Mouse (Mus musculus) lung, embryonic 15.5 days (tissue): ENCODE measurements around the gene Dgkg. TPM values are rescaled to one million over a fixed set of nuclear protein-coding genes. Genes with fewer than 3 reads are reported as not detected.

ENCODE experiments used
- ATAC-seq: fragments of 200-750 bp; cut with Nextera tagmentation; 2 replicates; pipeline ENCODE4 v1.8.0; 2017; ENCODE audit warnings: moderate number of reproducible peaks, borderline replicate concordance; ENCODE audit not compliant: low FRiP score, low TSS enrichment; ENCODE audit errors: extremely low read depth
- H3K27ac ChIP-seq: fragments of 300-500 bp; sonication (generic); 2 replicates; pipeline ENCODE4 v1.5.1; 2015; ENCODE audit warnings: moderate library complexity, mild to moderate bottlenecking, inconsistent platforms
- H3K27me3 ChIP-seq: fragments of 300-500 bp; sonication (generic); 2 replicates; pipeline ENCODE4 v1.6.1; 2015; ENCODE audit warnings: inconsistent platforms
- H3K36me3 ChIP-seq: fragments of 300-500 bp; sonication (generic); 2 replicates; pipeline ENCODE4 v1.6.1; 2015; ENCODE audit warnings: inconsistent platforms
- H3K4me1 ChIP-seq: fragments of 300-500 bp; sonication (generic); 2 replicates; pipeline ENCODE4 v1.6.1; 2015; ENCODE audit warnings: inconsistent platforms
- H3K4me2 ChIP-seq: fragments of 300-500 bp; sonication (generic); 2 replicates; pipeline ENCODE4 v1.6.1; 2015; ENCODE audit warnings: inconsistent platforms, mild to moderate bottlenecking, moderate library complexity
- H3K4me3 ChIP-seq: fragments of 300-500 bp; sonication (generic); 2 replicates; pipeline ENCODE4 v1.5.1; 2015; ENCODE audit warnings: mild to moderate bottlenecking, inconsistent platforms
- H3K9ac ChIP-seq: fragments of 300-500 bp; sonication (generic); 2 replicates; pipeline ENCODE4 v1.6.1; 2015; ENCODE audit warnings: inconsistent platforms
- H3K9me3 ChIP-seq: fragments of 300-500 bp; sonication (generic); 2 replicates; pipeline ENCODE4 v1.6.1; 2016; ENCODE audit warnings: inconsistent platforms
- WGBS: fragments of 180-500 bp; shearing (Covaris S2); methylation state at CpG from one replicate; pipeline ENCODE4 v1.1.7; 2015; 5-methylcytosine and 5-hydroxymethylcytosine counted together
- polyA plus RNA-seq: library from polyadenylated mRNA; unstranded; fragments of >200 nt; fragmentation: Nextera tagmentation; extraction: Ambion mirVana; gene quantifications from 2 replicates; pipeline ENCODE4 v1.2.1, GENCODE M21; 2015

Gene Dgkg
- polyA plus RNA-seq, 1 experiment from 2014 or later = 0.79 TPM

DNA sequence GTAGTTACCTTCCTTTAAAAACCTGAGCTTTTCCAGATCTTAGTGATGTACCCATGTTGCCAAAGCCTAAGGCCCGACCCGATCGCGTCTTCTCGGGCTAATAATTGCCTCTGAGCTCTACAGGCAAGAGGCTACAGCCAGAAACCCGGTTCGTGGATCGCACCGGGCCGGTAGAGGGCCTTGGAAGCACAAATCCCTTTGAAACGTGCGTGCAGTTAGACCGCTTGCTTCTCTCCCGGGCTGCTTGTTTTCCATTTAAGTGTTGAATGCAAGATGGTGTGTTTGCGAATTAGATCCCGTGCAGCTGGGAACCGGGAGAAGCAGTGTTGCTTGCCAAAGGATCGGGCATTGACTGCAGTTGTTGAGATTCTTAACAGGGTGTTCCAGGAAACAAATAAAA is 216.8 kb downstream of the Dgkg start:
- peak overlapping the region; percentile 39 for H3K9ac ChIP-seq
- H3K27me3 ChIP-seq = no peaks in the 10 kb centered on the region
- no peak for ATAC-seq
- H3K4me3 ChIP-seq = peak overlapping the region; percentile 74
- no peaks in the 10 kb centered on the region for H3K9me3 ChIP-seq
- WGBS = under 1% methylated on average over 18 of the region's 18 CpGs
- peak overlapping the region; percentile 95 for H3K4me2 ChIP-seq
- H3K4me1 ChIP-seq = peaks cover 42% of the 10 kb centered on the region
- peak overlapping the region; percentile 91 for H3K27ac ChIP-seq
- H3K36me3 ChIP-seq = no peaks in the 10 kb centered on the region

DNA sequence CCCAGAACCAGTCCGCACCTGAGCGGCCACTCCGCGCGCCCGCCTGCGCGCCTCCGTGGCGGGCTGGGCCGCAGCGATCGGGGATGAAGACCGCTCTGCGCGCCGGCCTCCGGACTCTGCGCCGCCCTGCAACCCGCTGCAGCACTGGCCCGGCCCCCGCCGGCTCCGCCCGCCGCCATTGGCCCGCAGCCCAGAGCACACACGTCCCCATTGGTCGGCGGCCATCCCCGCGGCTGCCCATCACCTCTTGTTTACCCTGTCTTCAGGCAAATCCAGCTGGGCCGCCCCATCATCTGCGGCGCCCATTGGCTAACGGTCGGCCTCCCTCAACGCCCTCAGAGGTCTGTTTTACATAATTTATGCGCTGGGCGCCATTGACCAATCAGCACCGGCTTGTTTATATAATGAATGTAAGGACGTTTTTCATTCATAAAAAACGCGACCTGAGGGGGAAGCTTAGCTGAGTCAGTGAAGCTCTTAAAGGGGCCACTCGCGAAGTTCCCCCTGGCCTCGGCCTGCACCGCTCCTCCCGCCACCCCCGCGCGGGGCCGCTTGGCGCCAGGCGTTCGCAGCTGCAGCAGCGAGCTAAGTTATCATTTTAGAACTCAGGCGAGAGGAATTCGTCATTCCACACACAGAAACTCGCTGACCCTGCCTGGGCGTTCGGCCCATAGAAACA is 217.4 kb downstream of the Dgkg start, which contains the start of gene Etv5:
TSS of gene Etv5 (minus strand) at position 221 of the 679 bp plus-strand sequence.
- Histone ChIP-seq H3K4me1 (peaks cover 38% of the 10 kb centered on the region), H3K4me3 (peak within 1 kb of the TSS; percentile 74), H3K4me2 (peak within 1 kb of the TSS; percentile 95), H3K9ac (peak within 1 kb of the TSS; percentile 67), H3K36me3 (no peaks in the 10 kb centered on the region), H3K27me3 (no peaks in the 10 kb centered on the region), H3K27ac (peak within 1 kb of the TSS; percentile 91), H3K9me3 (no peaks in the 10 kb centered on the region)
- 0% methylated on average over 63 of the region's 63 CpGs for WGBS
- ATAC-seq = peak; percentile 98

DNA sequence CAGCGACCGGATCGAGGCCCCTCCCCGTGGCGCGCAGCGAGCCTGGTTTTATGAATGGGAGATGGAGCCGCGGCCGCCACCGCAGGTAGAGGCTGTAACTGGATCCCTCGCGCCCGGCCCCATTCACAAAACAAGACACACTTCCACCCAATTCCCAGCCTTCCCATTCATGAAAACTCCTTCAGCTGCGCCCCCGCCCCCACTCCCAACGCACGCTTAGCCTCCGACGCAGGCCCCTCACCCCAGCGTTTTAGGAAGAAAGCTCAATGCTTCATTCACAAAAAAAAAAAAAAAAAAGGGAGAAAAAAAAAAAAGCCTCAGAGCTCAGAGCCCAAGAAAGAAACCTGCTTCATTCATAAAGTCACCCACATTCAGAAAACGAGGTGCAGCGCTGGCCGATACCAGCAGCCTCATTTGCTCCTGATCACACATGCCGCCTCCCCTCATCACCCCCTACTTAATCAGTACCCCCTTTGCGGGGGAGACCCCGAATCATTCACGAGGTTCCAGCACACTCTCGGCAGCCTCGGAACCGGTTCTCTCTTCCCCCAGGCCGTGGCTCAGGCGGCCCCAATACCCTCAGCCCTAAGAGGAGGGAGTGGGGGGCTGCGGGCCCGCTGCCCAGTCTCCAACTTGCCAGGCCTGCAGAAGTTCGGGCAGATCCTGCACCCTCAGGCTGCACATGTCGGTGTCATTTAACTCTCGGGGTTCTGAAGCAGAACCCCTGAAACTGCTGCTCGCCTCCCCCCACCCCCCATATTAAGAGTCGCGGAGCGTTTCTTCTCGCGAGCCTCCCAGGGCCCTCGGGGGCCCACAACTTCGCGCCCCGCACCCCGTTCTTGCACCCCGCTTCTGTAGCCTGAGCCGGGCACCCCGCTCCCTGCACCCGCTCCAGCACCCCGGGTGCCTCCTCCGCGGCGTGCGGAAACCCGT is 218.3 kb downstream of the Dgkg start:
- H3K4me1 ChIP-seq = peaks cover 30% of the 10 kb centered on the region
- WGBS = under 1% methylated on average over 58 of the region's 59 CpGs

DNA sequence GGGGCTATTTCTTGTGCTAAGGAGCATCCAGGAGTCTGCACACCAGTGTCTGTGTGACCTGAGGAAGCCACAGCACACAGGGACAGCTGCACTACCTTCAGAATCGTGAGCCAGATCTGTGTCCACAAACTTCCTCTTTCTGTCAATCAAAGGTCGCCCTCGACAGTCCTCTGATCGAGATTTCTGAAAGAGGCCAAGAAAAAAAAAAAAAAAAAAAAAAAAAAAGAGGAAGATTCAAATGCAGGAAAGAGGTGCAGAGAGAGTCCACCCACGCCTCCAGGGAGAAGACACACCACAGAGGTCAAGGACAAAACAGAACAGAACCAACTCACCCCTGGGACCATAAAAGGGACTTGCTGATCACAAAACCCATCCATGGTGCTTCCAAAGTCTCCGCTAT is 220.9 kb downstream of the Dgkg start:
- Histone ChIP-seq H3K4me3 (peak overlapping the region; percentile 74), H3K4me1 (peaks cover 19% of the 10 kb centered on the region), H3K9ac (peak overlapping the region; percentile 41), H3K27me3 (no peaks in the 10 kb centered on the region), H3K9me3 (no peaks in the 10 kb centered on the region), H3K27ac (peak overlapping the region; percentile 53), H3K4me2 (peak overlapping the region; percentile 95), H3K36me3 (no peaks in the 10 kb centered on the region)
- WGBS = 41% methylated on average over 6 of the region's 6 CpGs
- no peak for ATAC-seq

More for the DNA sequence above, 218.3 kb downstream of the Dgkg start:
- Histone ChIP-seq H3K36me3 (no peaks in the 10 kb centered on the region), H3K9me3 (no peaks in the 10 kb centered on the region), H3K4me2 (peak overlapping the region; percentile 95), H3K27me3 (no peaks in the 10 kb centered on the region), H3K9ac (peak overlapping the region; percentile 67), H3K27ac (peak overlapping the region; percentile 80), H3K4me3 (peak overlapping the region; percentile 74)
- peak; percentile 2; the same call in 1 of the 2 replicates for ATAC-seq

DNA sequence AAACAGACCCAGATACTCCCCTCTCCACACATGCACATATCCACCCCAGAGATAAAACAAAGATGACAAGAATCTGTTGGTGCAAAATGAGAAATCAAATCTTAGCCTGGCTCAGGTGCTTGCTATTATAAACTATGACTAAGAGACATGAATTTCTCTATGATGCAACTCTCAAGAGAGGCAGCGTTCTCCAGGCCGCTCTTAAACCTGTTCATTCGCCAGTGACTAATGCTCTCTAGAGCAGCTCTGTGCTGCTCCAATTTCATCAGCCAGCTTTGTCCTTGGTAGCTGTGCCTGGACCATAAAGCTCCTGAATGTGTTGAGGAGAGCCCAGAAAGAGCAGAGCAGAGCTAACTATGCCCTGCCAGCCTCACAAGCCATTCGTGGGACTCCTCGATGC is 222.5 kb downstream of the Dgkg start:
- Histone ChIP-seq H3K4me1 (peaks cover 24% of the 10 kb centered on the region), H3K9me3 (no peaks in the 10 kb centered on the region), H3K27ac (peak overlapping the region; percentile 46), H3K4me2 (peak overlapping the region; percentile 46), H3K27me3 (no peaks in the 10 kb centered on the region), H3K9ac (peak overlapping the region; percentile 29), H3K36me3 (no peaks in the 10 kb centered on the region), H3K4me3 (peak overlapping the region; percentile 22)
- WGBS = 58% methylated on average over 5 of the region's 5 CpGs
- no peak for ATAC-seq

DNA sequence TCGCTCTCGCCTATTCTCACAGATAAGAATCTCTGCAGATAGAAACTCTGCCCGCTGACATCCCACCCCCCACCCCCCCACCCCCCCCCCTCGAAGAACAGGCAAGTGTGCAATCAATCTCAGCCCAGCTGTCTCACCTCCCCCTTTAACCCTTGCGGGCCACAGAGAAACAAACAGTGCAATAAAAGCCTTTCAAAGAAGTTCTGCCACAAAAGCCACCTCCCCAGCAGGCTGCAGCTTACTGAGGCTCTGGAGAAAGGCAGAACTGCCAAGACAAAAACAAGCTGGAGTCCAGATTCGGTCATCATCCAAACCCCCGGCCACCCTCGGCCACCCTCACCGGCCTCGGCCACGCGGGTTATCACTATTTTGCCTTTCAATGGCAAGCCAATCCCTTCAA is 223.1 kb downstream of the Dgkg start:
- H3K4me1 ChIP-seq = peaks cover 30% of the 10 kb centered on the region
- no peak for ATAC-seq
- H3K9ac ChIP-seq = peak overlapping the region; percentile 29
- H3K27ac ChIP-seq = peak overlapping the region; percentile 46
- H3K4me3 ChIP-seq = peak overlapping the region; percentile 22
- WGBS = 17% methylated on average over 12 of the region's 12 CpGs
- H3K9me3 ChIP-seq = no peaks in the 10 kb centered on the region
- H3K4me2 ChIP-seq = peak overlapping the region; percentile 46
- no peaks in the 10 kb centered on the region for H3K36me3 ChIP-seq
- H3K27me3 ChIP-seq = no peaks in the 10 kb centered on the region

DNA sequence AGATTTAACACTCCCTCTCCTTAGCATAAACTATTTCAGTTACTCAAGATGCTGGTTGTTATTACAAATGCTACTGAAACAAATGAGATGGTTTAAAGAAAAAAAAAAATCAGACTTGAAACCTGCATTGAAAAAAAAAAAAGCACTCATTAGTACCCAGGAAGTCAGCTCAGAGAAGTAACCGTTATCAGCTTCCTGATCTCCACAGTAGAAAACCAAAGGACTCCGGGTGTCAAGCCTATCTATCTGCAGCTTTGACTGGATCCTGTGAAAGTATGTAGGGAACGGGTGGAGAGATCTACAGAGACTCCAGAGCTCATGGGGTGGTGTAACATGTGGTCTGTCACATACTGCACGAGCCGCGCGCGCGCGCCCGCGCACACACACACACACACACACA is 225.2 kb downstream of the Dgkg start:
- no peak for ATAC-seq
- Histone ChIP-seq H3K4me1 (peaks cover 34% of the 10 kb centered on the region), H3K9ac (0 out of 2 replicates have a peak overlapping the region, but pooled peaks have one; percentile 16), H3K27ac (peak overlapping the region; percentile 70; the same call in 1 of the 2 replicates), H3K27me3 (no peaks in the 10 kb centered on the region), H3K9me3 (no peaks in the 10 kb centered on the region), H3K36me3 (peaks cover 6% of the 10 kb centered on the region; the same call in 1 of the 2 replicates), H3K4me3 (no peak overlapping the region), H3K4me2 (peak overlapping the region; percentile 46; the same call in 1 of the 2 replicates)
- WGBS = 60% methylated on average over 12 of the region's 12 CpGs

DNA sequence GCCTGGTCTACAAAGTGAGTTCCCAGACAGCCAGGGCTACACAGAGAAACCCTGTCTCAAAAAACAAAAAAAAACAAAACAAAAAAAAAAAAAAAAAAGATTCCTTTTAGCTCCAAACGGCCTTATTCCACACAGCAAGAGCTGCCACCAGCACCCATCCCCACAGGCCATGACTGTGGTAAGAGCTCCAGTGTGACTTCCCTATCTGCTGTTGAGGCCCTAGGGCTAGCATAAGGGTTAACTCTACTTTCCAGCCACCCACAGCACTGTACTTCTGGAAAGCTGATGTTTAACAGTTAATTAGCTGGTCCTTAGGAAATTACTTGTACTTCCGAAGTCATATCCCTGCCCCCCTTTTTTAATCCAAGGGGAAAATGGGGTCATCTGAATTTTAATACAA is 225.7 kb downstream of the Dgkg start:
- Histone ChIP-seq H3K27me3 (no peaks in the 10 kb centered on the region), H3K4me2 (peak overlapping the region; percentile 26; the same call in 1 of the 2 replicates), H3K4me3 (no peak overlapping the region), H3K27ac (peak overlapping the region; percentile 70), H3K9ac (0 out of 2 replicates have a peak overlapping the region, but pooled peaks have one; percentile 16), H3K9me3 (no peaks in the 10 kb centered on the region), H3K36me3 (peaks cover 6% of the 10 kb centered on the region), H3K4me1 (peaks cover 34% of the 10 kb centered on the region)
- ATAC-seq = no peak
- WGBS = 35% methylated on average over 2 of the region's 2 CpGs

DNA sequence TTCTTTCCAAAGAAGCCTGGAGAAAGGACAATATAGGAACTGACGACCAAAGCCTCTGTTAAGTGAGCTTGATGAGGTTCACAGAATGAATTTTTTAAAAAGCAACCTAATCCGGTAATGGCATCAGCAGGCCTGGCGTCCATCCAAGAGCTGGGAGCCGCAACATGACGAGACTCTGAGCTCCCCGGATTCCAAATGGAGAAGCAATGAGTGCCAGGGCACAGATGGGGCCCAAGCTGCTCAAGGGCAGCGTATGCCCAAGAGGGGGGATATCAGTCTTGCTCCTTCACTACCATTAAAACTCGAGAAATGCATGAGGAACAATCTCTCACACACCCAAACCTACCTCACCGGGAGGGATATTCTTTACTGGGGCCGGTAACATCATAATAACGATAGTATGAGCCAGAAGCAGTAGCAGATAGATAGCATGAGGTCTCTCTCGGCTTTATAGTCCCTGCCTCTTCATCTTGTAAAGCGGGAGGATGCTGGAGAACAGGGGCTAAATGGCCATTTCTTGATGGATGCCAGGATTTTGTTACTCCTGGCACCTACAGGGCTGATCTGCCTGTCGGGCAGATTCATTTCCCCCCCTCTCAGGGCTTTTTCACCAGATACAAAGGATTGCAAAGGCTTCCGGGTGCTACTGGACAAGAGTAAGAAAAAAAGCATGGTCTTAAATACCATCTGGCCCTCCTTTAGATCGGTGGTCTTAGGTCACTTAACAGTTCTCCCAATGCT is 226.6 kb downstream of the Dgkg start:
- Histone ChIP-seq H3K36me3 (peaks cover 14% of the 10 kb centered on the region), H3K4me2 (peak overlapping the region; percentile 19; the same call in 1 of the 2 replicates), H3K27ac (peak overlapping the region; percentile 70), H3K27me3 (no peaks in the 10 kb centered on the region), H3K9me3 (no peaks in the 10 kb centered on the region), H3K4me1 (peaks cover 34% of the 10 kb centered on the region), H3K4me3 (no peak overlapping the region), H3K9ac (no peak overlapping the region)
- no peak for ATAC-seq
- WGBS = 35% methylated on average over 16 of the region's 16 CpGs

DNA sequence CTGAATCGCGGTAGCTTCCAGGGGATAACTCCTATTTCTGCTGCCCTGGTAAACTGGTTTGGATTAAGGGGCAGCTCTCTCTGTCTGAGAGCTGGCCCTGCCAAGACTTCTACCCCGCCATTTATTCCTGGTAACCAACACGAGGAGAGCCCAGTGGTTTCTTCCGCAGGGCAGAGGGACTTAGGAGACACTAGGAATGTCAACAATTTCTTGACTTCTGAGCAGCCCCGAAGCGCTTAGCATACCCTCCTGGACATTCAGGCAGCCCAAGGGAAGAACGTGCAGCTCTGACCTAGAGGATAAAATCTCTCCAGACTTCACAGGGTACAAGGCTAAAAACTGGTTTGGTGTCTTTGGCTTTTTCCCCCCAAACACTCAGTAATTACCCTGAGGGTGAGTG is 227.6 kb downstream of the Dgkg start:
- H3K4me3 ChIP-seq = peak overlapping the region; percentile 9; the same call in 1 of the 2 replicates
- no peaks in the 10 kb centered on the region for H3K9me3 ChIP-seq
- H3K4me2 ChIP-seq = peak overlapping the region; percentile 46
- peak overlapping the region; percentile 70 for H3K27ac ChIP-seq
- ATAC-seq = 0 out of 2 replicates have a peak, but pooled peaks have one; percentile 13
- no peaks in the 10 kb centered on the region for H3K27me3 ChIP-seq
- peaks cover 24% of the 10 kb centered on the region for H3K36me3 ChIP-seq
- H3K9ac ChIP-seq = peak overlapping the region; percentile 4; the same call in 1 of the 2 replicates
- 13% methylated on average over 8 of the region's 8 CpGs for WGBS
- H3K4me1 ChIP-seq = peaks cover 34% of the 10 kb centered on the region

DNA sequence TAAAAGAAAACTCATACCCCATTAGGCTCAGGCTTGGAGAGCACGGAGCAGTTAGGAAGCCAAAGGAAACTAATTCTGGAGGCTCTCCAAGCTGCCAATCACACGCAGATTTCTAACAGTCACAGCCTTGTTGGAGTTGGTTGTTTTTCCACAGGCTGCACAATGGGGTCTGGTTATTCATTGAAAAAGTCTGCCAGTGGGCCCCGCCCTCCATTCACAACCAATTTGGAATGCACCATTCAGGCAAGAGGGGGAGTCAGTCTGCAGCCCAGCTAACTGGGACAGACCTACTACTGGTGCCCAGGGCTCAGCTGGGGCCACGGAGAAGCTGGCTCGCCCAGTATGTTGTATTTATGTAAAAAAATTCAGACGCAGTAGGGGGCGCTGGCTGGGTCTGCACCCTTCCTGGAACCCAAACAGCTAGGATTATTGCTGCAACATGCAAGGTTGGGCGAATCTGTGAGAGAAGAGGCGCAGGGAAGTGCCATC is 228.1 kb downstream of the Dgkg start:
- Histone ChIP-seq H3K9me3 (no peaks in the 10 kb centered on the region), H3K27me3 (no peaks in the 10 kb centered on the region), H3K9ac (peak overlapping the region; percentile 4; the same call in 1 of the 2 replicates), H3K36me3 (peaks cover 27% of the 10 kb centered on the region), H3K27ac (peak overlapping the region; percentile 70), H3K4me1 (peaks cover 34% of the 10 kb centered on the region), H3K4me2 (peak overlapping the region; percentile 46), H3K4me3 (peak overlapping the region; percentile 9; the same call in 1 of the 2 replicates)
- 7% methylated on average over 9 of the region's 9 CpGs for WGBS
- peak; percentile 88 for ATAC-seq
